Mouse (Mus musculus) C2C12 (cell line): ENCODE measurements around the gene Nckipsd. TPM values are rescaled to one million over a fixed set of nuclear protein-coding genes. Genes with fewer than 3 reads are reported as not detected.
A peak's percentile ranks its signal among the peaks of the same experiment; 100 is the strongest.

Source experiments
- H3K27me3 ChIP-seq: one replicate; pipeline ENCODE4 v1.6.1; 2011; ENCODE audit not compliant: control insufficient read depth, insufficient read depth, insufficient read length
- H3K36me3 ChIP-seq: one replicate; pipeline ENCODE4 v1.6.1; 2011; ENCODE audit not compliant: control insufficient read depth, insufficient read depth
- H3K4me3 ChIP-seq: one replicate; pipeline ENCODE4 v1.5.1; 2011; ENCODE audit warnings: mild to moderate bottlenecking, control low read depth; ENCODE audit not compliant: poor library complexity, insufficient read depth, severe bottlenecking
- H3K79me2 ChIP-seq: one replicate; pipeline ENCODE4 v1.6.1; 2011; ENCODE audit not compliant: control insufficient read depth, insufficient read depth
- H3K79me3 ChIP-seq: one replicate; pipeline ENCODE4 v1.6.1; 2011; ENCODE audit warnings: low read depth, control low read depth
- H3ac ChIP-seq: one replicate; pipeline ENCODE3; 2011; ENCODE audit warnings: low read depth; ENCODE audit not compliant: control insufficient read depth, insufficient read length
- CEBPB ChIP-seq: IDR thresholded peaks from one replicate; pipeline ENCODE4 v1.6.1; 2011; ENCODE audit warnings: low read depth, mild to moderate bottlenecking, control low read depth, moderate library complexity
- CTCF ChIP-seq: IDR thresholded peaks from one replicate; pipeline ENCODE4 v1.5.1; 2011; ENCODE audit not compliant: control insufficient read depth, insufficient read depth, insufficient read length
- FOSL1 ChIP-seq: IDR thresholded peaks from one replicate; pipeline ENCODE4 v1.8.0; 2011; ENCODE audit warnings: mild to moderate bottlenecking, low read length; ENCODE audit not compliant: poor library complexity, insufficient read depth, severe bottlenecking
- MAX ChIP-seq: IDR thresholded peaks from one replicate; pipeline ENCODE4 v1.6.1; 2011; ENCODE audit warnings: mild to moderate bottlenecking, control low read depth
- MYOD1 ChIP-seq: IDR thresholded peaks from one replicate; pipeline ENCODE4 v1.6.1; 2011; ENCODE audit warnings: low read depth; ENCODE audit not compliant: control insufficient read depth, insufficient read length
- MYOG ChIP-seq: IDR thresholded peaks from one replicate; pipeline ENCODE4 v1.6.1; 2011; ENCODE audit not compliant: control insufficient read depth, insufficient read length; ENCODE audit errors: extremely low read depth
- USF1 ChIP-seq: IDR thresholded peaks from one replicate; pipeline ENCODE4 v1.6.1; 2011; ENCODE audit warnings: low read depth, mild to moderate bottlenecking, control low read depth, moderate library complexity
- polyA plus RNA-seq: library from polyadenylated mRNA; unstranded; fragments of >200 nt; fragmentation: generic; extraction: Trizol; gene quantifications from one replicate; pipeline ENCODE4 v1.2.1, GENCODE M21; 2012; ENCODE audit warnings: missing spikeins

The Nckipsd gene
- polyA plus RNA-seq, 1 experiment: 7.5 TPM

GRCm38 (mm10) chr9:108819495-108819894, 11.3 kb downstream of the Nckipsd start:
- H3ac ChIP-seq: no peak overlapping the region
- peak; percentile 6 for TF ChIP-seq CTCF
- TF ChIP-seq FOSL1: no peak
- no peaks in the 10 kb centered on the region for H3K36me3 ChIP-seq
- peaks cover 17% of the 10 kb centered on the region for H3K27me3 ChIP-seq
- H3K4me3 ChIP-seq: no peak overlapping the region
- H3K79me3 ChIP-seq: no peaks in the 10 kb centered on the region
- no peaks in the 10 kb centered on the region for H3K79me2 ChIP-seq

GRCm38 (mm10) chr9:108820077-108820476, 11.9 kb downstream of the Nckipsd start:
- no peak for TF ChIP-seq MYOG
- no peak for TF ChIP-seq FOSL1
- no peak for TF ChIP-seq MAX
- TF ChIP-seq CEBPB: no peak
- TF ChIP-seq USF1: no peak
- no peak for TF ChIP-seq MYOD1
- TF ChIP-seq CTCF: no peak

GRCm38 (mm10) chr9:108824144-108824685, 16.0 kb downstream of the Nckipsd start:
- TF ChIP-seq USF1 (no peak), CTCF (no peak), FOSL1 (no peak), MYOD1 (no peak), MAX (no peak), MYOG (no peak), CEBPB (no peak)

More at GRCm38 (mm10) chr9:108820077-108820476, 11.9 kb downstream of the Nckipsd start:
- Histone ChIP-seq H3K27me3 (peaks cover 23% of the 10 kb centered on the region), H3K79me2 (no peaks in the 10 kb centered on the region), H3K79me3 (no peaks in the 10 kb centered on the region), H3ac (no peak overlapping the region), H3K4me3 (no peak overlapping the region), H3K36me3 (no peaks in the 10 kb centered on the region)

GRCm38 (mm10) chr9:108824755-108825413, 16.7 kb downstream of the Nckipsd start:
- H3ac ChIP-seq: no peak overlapping the region
- H3K79me2 ChIP-seq: no peaks in the 10 kb centered on the region
- H3K36me3 ChIP-seq: no peaks in the 10 kb centered on the region
- no peak for TF ChIP-seq USF1
- TF ChIP-seq CTCF: no peak
- no peak for TF ChIP-seq MYOD1
- TF ChIP-seq MAX: no peak
- no peak overlapping the region for H3K4me3 ChIP-seq
- peaks cover 64% of the 10 kb centered on the region for H3K27me3 ChIP-seq
- no peaks in the 10 kb centered on the region for H3K79me3 ChIP-seq

More at GRCm38 (mm10) chr9:108824144-108824685, 16.0 kb downstream of the Nckipsd start:
- Histone ChIP-seq H3K79me2 (no peaks in the 10 kb centered on the region), H3ac (no peak overlapping the region), H3K36me3 (no peaks in the 10 kb centered on the region), H3K4me3 (no peak overlapping the region), H3K79me3 (no peaks in the 10 kb centered on the region), H3K27me3 (peaks cover 58% of the 10 kb centered on the region)

GRCm38 (mm10) chr9:108825820-108826699, 17.9 kb downstream of the Nckipsd start, which contains the start of gene Celsr3:
Gene Celsr3, plus strand, starts transcription at chr9:108826320.
- H3K4me3 ChIP-seq: no peak within 1 kb of the TSS
- no peak for TF ChIP-seq CEBPB
- no peak for TF ChIP-seq USF1
- no peak for TF ChIP-seq MYOD1
- TF ChIP-seq MYOG: no peak
- TF ChIP-seq MAX: no peak
- no peak for TF ChIP-seq FOSL1
- no peak for TF ChIP-seq CTCF
- no peaks in the 10 kb centered on the region for H3K79me2 ChIP-seq
- H3K27me3 ChIP-seq: peaks cover 73% of the 10 kb centered on the region
- H3K79me3 ChIP-seq: no peaks in the 10 kb centered on the region
- no peaks in the 10 kb centered on the region for H3K36me3 ChIP-seq
- H3ac ChIP-seq: no peak within 1 kb of the TSS
